Mouse (Mus musculus): Measurements from ENCODE around the gene Slc4a8. TPM values are rescaled to one million over a fixed set of nuclear protein-coding genes. Genes with fewer than 3 reads are reported as not detected.
A peak's percentile ranks its signal among the peaks of the same experiment; 100 is the strongest.
"Not testable (repeated sequence)": the region's sequence is repeated elsewhere in the genome, so short reads cannot be mapped to it uniquely, and the experiment has no call there.

Gene Slc4a8
- total RNA-seq, 2 experiments from 2014 or later = 4.4 to 6.9 TPM

- intact Hi-C loops (cut with DNase I) = no loop called here
- DNase-seq = no peak
Observed at GRCm38 (mm10) chr15:100821824-100822223, 60.3 kb downstream of the Slc4a8 start.

GRCm38 (mm10) chr15:100822370-100822769, 60.8 kb downstream of the Slc4a8 start:
- peak in 1 of 2 experiments; percentile 20 for DNase-seq
- intact Hi-C loops (cut with DNase I) = not testable (repeated sequence)

DNA sequence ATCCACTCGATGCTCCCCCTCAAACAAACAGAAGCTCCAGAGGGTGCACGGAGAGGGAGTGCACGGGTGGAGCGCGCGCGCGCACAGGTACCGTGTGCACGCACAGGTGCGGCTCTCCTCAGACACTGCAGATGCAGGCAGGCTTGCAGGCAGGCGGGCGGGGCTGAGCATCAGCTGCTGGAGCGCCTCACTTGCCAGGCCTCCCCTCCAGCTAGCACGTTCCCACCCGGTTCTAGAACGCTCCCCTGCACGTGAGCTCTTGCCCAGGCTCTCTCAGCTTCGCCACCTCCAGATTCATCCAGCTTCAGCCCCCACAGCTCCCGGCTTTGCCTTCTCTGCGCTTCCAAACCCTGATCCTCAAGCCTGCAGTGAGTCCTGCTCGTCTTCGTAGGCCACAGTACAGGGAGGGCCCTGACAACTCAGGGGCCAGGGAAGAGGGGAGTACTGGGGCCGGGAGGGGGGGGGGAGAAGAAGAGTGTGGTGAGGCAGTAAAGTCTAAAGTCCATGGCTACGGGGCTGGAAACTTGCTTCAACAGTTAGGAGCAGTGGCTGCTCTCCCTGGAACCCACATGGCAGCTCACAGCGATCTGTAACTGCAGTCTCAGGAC, 63.8 kb downstream of the Slc4a8 start:
- intact Hi-C loops (cut with DNase I) = no loop called here
- no peak for DNase-seq

DNA sequence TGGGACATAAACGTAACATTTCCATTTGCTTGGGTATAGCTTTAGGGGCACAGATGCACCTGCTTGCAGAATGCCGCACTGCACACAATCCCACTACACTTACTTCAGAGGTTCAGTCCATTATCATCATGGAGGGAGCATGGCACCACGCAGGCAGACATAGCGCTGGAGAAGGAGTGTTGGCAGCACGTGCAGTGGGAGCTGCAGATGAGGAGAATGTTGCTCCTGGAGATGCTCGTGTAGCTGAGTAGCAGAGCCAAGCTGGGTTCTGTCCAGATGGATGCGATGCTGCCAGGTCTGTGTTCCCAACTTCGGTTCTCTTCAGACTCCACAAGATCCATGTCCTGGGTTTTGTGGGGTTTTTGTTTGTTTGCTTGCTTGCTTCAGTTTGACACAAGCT, 64.5 kb downstream of the Slc4a8 start:
- no peak for DNase-seq
- intact Hi-C loops (cut with DNase I) = no loop called here

DNA sequence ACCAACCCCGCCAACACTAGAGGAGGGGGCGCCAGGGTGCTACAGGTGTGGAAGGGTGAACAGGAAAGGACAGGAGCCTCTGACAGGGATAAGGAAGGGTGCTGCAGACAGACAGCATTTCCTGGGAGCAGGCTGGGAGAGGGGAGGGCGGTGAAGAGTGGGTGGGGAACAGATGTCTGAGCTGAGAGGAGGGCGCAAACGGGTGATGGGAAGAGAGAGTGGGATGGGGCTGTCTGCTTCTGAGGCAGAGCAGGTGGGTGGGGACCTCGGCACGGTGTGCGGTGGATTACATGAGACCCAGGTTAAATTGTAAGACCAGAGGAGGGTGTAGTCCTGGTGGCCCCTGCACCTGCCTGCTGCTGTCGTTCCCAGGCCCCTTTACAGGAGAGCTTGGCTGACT, 68.2 kb downstream of the Slc4a8 start:
- intact Hi-C loops (cut with DNase I) = no loop called here
- DNase-seq = no peak

DNA sequence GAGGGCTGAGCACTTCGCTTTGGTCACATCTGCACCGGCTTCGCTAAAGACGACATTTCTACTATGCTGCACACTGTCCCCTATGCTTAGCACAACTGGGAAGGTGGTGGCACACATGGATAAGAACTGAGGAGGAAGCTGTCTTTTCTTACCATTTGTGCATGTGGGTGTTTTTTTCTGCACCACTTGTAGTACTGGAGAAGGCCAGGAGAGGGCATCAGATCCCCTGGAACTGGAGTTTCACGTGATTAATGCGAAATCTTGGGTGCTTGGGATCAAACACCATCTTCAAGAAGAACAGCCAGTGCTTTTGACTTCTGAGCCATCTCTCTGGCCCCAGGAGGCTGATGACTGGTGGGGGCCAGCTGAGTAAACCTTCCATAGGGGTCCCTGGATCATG, 69.1 kb downstream of the Slc4a8 start:
- intact Hi-C loops (cut with DNase I) = no loop called here
- DNase-seq = no peak

DNA sequence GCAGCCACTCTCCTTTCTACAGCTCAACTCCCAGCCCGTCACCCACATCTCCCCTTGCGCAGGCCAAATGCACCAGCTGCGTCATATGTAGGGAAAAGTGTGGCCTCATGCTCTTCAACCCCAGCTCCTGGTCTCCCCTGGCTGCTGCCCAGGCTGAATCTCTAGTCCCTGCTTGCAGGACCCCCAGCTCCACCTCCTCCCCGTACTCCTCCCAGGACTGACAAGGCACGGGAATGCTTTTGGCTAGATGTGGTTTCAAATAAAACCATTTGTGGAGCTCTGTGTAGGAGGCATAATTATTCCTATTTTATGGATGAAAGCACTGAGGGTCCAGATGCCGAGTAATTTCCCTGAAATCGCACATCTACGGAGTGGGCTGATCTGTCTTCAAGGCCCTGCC, 70.6 kb downstream of the Slc4a8 start:
- DNase-seq = no peak
- intact Hi-C loops (cut with DNase I) = no loop called here

DNA sequence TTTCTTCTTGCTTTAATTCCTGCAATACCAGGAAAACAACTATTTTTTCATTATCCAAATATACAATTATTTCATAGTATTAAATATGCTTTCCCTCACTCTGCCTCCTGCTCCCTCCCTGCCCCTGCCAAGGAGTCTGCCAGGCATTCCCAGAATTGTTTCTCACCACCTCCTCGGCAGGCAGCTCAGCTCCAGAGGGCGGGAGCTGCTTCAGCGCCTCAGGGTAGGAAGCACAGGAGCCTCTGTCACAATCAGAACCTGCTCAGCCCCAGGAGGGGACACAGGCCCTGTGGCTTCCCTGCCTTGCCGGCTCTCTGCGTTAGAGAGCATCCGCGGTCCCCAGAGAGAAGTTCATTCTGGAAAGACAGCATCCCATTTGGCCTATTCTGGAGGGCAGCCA, 71.2 kb downstream of the Slc4a8 start:
- DNase-seq = no peak
- intact Hi-C loops (cut with DNase I) = no loop called here

DNA sequence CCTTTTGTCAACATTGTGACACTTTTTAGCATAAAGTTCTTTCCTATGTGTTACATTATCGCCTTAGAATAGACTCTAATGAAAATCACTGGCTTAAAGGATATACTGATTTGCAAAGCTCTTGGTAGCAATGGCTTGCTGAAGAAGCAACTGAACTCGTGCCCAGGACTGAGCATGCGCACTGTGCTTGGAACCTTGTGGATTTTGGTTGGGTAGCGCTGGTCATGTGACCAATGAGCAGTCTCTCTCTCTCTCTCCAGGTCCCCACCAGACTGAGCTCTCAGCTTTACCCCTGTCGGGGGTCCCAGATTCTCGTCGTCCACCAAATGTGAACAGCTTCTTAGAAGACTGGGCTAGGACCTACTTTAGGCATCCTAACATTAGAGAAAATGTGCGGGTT, 75.2 kb downstream of the Slc4a8 start:
- DNase-seq = no peak
- intact Hi-C loops (cut with DNase I) = no loop called here

DNA sequence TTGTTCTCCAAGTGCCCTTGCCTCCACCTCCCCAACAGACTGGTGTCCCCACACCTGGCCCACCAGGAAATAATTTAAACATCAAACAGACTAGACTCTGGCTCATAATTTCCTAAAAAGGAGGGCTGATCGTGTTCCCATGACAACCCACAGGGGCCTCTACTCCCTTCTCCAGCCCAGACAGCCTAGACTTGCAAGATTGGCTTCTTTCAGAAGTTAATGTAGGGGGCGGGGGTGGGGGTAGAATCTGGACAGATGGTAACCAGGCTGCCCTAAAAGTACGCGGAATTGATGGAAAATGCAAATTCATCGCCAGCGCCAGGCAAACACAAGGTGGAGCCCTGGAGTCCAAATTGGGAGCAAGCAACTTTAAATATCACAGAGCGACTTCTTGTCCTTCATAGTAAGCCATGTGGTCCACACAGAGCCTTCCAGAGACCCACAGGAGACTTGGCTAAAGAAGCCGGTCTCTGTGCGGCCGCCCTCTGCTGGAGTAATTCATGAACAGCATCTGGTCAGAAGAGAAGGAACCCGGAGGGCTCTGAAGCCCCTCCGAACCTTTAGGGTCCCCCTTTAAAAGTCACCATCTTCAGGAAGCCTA, 77.2 kb downstream of the Slc4a8 start:
- DNase-seq = peak; percentile 56 to 68
- intact Hi-C loops (cut with DNase I) = loop anchor here (1.0 kb wide), 1 partner anchor 81 kb away; no protein-coding TSS in a partner anchor

- no peak for DNase-seq
- intact Hi-C loops (cut with DNase I) = no loop called here
Observed at GRCm38 (mm10) chr15:100844336-100844735, 82.8 kb downstream of the Slc4a8 start.

DNA sequence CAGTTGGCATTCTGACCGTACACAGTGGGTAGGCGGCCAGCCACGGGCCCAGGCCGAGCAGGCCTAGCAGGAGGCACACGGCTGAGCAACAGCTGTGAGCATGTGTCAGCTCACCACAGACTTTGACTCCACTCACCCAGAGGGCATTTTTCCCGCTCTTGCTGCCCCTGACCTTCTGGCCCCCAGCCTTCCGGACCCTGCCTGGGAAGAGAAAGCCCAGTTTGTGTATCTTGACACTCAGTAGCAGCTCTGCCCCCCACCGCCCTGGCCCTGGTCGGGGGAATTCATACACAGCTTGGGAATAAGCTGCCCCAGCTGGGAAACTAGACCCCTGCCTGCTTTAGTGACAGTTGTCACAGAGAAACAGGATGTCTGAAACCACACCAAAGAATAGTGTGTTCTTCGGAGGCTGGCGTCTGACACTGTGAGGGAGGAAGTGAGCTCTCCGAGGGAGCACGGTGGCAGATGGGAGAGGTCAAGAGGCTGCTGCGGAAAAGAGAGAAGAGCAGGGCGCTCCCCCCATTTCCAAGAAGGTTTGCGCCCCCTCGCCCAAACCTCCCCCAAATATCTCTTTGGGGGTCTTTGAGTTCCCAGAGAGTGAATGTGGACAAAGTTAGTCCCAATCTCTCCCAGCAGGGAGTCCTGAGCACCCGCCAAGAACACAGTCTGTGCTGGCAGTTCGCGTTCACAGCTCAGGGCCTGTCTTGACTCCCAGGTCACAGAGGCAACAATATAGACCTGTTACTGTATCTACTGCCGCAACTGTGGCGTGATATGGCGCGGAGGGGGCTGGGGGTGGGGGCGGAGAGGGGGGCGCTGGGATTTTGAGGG, 83.7 kb downstream of the Slc4a8 start:
- intact Hi-C loops (cut with DNase I) = no loop called here
- DNase-seq = peak in 1 of 2 experiments; percentile 10

DNA sequence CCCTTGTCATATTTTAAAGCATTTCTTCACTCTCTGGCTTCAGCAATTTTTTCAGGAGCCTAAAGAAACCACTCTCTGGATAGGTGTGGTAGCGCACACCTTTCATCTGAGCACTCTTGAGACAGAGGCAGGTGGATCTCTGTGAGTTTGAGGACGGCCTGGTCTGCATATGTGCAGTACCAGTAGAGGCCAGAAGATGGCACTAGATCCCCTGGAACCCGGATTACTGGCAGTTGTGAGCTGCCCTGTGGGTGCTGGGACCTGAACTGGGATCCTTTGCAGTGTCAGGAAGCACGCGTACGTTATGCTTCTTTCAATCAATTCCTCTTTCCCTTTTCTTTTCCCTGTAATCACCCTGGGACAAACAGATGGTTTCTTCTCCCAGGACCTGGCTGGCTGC, 85.6 kb downstream of the Slc4a8 start:
- no peak for DNase-seq
- intact Hi-C loops (cut with DNase I) = no loop called here

DNA sequence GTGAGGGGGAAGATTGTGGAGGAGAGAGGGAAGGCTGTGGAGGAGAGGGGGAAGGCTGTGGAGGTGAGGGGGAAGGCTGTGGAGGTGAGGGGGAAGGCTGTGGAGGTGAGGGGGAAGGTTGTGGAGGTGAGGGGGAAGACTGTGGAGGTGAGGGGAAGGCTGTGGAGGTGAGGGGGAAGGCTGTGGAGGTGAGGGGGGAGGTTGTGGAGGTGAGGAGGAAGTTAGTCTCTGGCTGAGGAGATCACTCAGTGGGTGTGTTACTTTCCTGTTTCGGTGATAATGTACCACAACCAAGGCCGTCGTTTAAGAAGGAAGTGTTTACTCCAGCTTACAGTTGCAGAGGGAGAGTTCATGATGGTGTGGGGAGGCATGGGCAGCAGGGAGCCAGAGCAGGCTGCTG, 96.0 kb downstream of the Slc4a8 start:
- intact Hi-C loops (cut with DNase I) = no loop called here
- DNase-seq = no peak

GRCm38 (mm10) chr15:100860856-100861255, 99.3 kb downstream of the Slc4a8 start:
- no peak for DNase-seq
- intact Hi-C loops (cut with DNase I) = no loop called here

GRCm38 (mm10) chr15:100865556-100865955, 104.0 kb downstream of the Slc4a8 start:
- DNase-seq = no peak
- intact Hi-C loops (cut with DNase I) = no loop called here

- DNase-seq = no peak
- intact Hi-C loops (cut with DNase I) = no loop called here
Observed at GRCm38 (mm10) chr15:100869558-100869957, 108.0 kb downstream of the Slc4a8 start, which contains the start of gene Scn8a. Gene Scn8a (plus strand): TSS chr15:100869858.

GRCm38 (mm10) chr15:100870001-100870774, 108.6 kb downstream of the Slc4a8 start:
- peak; percentile 63 to 67 for DNase-seq
- intact Hi-C loops (cut with DNase I) = no loop called here

DNA sequence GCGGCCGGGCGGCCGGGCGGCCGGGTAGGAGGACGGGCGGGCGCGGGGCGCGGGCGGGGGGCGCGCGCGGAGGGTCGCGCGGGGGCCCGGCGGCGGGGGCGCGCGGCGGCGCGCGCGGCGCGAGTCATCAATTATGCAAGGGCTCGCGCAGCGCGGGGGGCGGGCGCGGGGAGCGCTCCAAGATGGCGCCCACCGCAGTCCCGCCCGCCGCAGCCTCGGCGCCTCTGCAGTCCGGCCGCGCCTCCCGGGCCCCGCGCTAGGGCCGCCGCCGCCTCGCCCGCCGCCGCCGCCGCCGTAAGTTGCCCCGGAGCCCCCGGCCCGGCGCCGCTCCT, 109.2 kb downstream of the Slc4a8 start:
- intact Hi-C loops (cut with DNase I) = no loop called here
- peak; percentile 24 to 29 for DNase-seq

DNA sequence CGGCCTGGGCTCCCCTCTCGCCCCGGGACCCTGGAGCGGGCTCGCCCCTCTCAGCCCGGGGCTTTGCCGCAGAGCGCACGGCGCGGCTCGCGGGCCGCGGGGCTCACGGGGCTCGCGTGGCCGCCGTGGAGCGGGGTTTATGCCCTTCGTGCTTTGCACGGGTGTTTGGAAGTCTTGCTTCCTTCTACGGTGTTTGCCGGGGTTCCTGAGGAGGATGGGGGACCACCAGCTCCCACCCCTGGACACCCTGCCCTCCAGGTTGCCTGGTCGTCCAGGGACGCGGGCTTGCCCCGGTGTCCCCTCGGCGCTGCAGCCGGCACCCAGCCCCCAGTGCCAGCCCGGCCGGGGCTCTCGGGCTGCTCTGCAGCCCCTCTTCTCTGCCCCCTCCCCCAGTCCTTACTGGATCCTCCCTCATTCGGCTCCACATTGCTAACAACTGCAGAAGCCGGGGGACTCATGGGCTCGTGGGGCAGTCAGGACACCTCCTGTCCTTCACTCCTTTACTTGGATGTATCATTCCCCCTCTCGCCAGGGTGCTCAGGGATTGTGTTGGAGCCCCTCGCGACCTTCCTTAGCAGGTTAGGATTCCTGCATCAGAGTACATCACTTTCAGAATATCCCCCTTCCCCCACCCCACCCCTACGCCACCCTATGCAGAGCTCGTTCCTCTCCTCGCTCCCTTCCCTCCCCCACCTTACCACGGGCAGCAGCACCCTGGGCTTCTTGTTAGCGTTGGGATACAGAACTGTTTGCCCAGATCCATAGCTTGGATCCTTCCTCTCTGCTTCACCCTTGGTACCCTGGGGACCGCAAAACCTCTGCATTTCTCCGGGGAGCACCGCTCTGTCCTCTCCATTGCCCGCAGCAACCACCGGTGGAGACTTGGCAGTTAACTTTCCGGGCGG, 109.8 kb downstream of the Slc4a8 start:
- intact Hi-C loops (cut with DNase I) = no loop called here
- no peak for DNase-seq
